Mouse (Mus musculus) hematopoietic stem cell, adult 5-6 weeks (primary cell): ENCODE measurements at regions not wholly inside any gene's neighbourhood (a gene's known extent, or its start where the extent isn't known, plus 50 kb on each side); places are given as distances from the start of the nearest gene placed in this dataset.
"Not testable (repeated sequence)": the region's sequence is repeated elsewhere in the genome, so short reads cannot be mapped to it uniquely, and the experiment has no call there.

Experiments used
- ATAC-seq, 2 experiments: fragments of 125-278 bp in 1 of 2; replicated peaks in 1 of 2; 2 replicates each; pipeline ENCODE4 v1.8.0; 2016 to 2017; ENCODE audit warnings: inconsistent platforms in 2 of 2, mild to moderate bottlenecking in 2 of 2, moderate number of reproducible peaks in 2 of 2, low read depth in 1 of 2, moderate TSS enrichment in 1 of 2; ENCODE audit not compliant: low FRiP score in 2 of 2, poor library complexity in 2 of 2, severe bottlenecking in 2 of 2, insufficient read depth in 1 of 2, low TSS enrichment in 1 of 2

GRCm38 (mm10) chr14:53045331-53045730, 549.8 kb upstream of the Olfr1507 start:
- ATAC-seq: peak; percentile 62 to 69; a peak in 3 of 4 replicates

- ATAC-seq: not testable (repeated sequence)
These were observed 548.6 kb upstream of the Olfr1507 start for GRCm38 (mm10) chr14:53044101-53044500.

GRCm38 (mm10) chr14:53042016-53042415, 546.5 kb upstream of the Olfr1507 start:
- peak; percentile 42 to 70; a peak in 3 of 4 replicates for ATAC-seq

- ATAC-seq: not testable (repeated sequence)
These were observed 543.9 kb upstream of the Olfr1507 start for GRCm38 (mm10) chr14:53039475-53039874.

GRCm38 (mm10) chr14:53034940-53035339, 539.4 kb upstream of the Olfr1507 start:
- not testable (repeated sequence) for ATAC-seq

GRCm38 (mm10) chr14:53033221-53033620, 537.7 kb upstream of the Olfr1507 start:
- not testable (repeated sequence) for ATAC-seq

GRCm38 (mm10) chr14:53032498-53032897, 536.9 kb upstream of the Olfr1507 start:
- ATAC-seq: not testable (repeated sequence)

- not testable (repeated sequence) for ATAC-seq
These were observed 534.7 kb upstream of the Olfr1507 start for GRCm38 (mm10) chr14:53030227-53030626.

GRCm38 (mm10) chr14:53026958-53027357, 531.4 kb upstream of the Olfr1507 start:
- ATAC-seq: not testable (repeated sequence)

- not testable (repeated sequence) for ATAC-seq
These were observed 524.6 kb upstream of the Olfr1507 start for GRCm38 (mm10) chr14:53020152-53020551.

GRCm38 (mm10) chr14:53007741-53008140, 512.2 kb upstream of the Olfr1507 start:
- ATAC-seq: peak; percentile 64 to 67

- ATAC-seq: peak; percentile 83 to 88
These were observed 511.8 kb upstream of the Olfr1507 start for GRCm38 (mm10) chr14:53007323-53007722.

- ATAC-seq: not testable (repeated sequence)
These were observed 505.7 kb upstream of the Olfr1507 start for GRCm38 (mm10) chr14:53001289-53001688.

GRCm38 (mm10) chr14:52992106-52992760, 496.7 kb upstream of the Olfr1507 start:
- not testable (repeated sequence) for ATAC-seq

GRCm38 (mm10) chr14:52991328-52991665, 495.7 kb upstream of the Olfr1507 start:
- not testable (repeated sequence) for ATAC-seq

GRCm38 (mm10) chr14:52990569-52991327, 495.2 kb upstream of the Olfr1507 start:
- ATAC-seq: peak; percentile 83 to 88

GRCm38 (mm10) chr14:52989940-52990339, 494.4 kb upstream of the Olfr1507 start:
- not testable (repeated sequence) for ATAC-seq

- ATAC-seq: peak; percentile 80 to 84
These were observed 493.0 kb upstream of the Olfr1507 start for GRCm38 (mm10) chr14:52988563-52988962.
